Comparison of ENCODE assay signal across 8 mouse cellular contexts in genomic region chr7:100372452-100372980, GRCm38 (mm10). TPM values are rescaled to one million over a fixed set of nuclear protein-coding genes. Genes with fewer than 3 reads are reported as not detected.
DNase-seq lines count a peak whose midpoint lies in the region; ATAC-seq lines count a peak whose summit lies in the region.

No protein-coding gene starts in this region.

- peak overlapping the region; percentile 91 for H3K27ac ChIP-seq in heart, embryonic 10.5 days
- peak overlapping the region; percentile 82 for H3K27ac ChIP-seq in heart, embryonic 16.5 days (ENCODE audit: low read length)

- no peak for ATAC-seq in heart, embryonic 16.5 days (replicated peaks; ENCODE audit: extremely low read depth, insufficient read depth, low FRiP score)

- H3K9ac ChIP-seq in heart, embryonic 16.5 days (ENCODE audit: low read length): peak overlapping the region; percentile 71

- H3K36me3 ChIP-seq in heart, embryonic 10.5 days: peaks cover 28% of the 10 kb centered on the region
- peaks cover 11% of the 10 kb centered on the region for H3K36me3 ChIP-seq in heart, embryonic 16.5 days (ENCODE audit: control insufficient read depth, insufficient read depth)

- DNase-seq in heart, embryonic 10.5 days (ENCODE audit: low spot score): no peak
- DNase-seq in heart, adult 8-10 months (ENCODE audit: low spot score): no peak
- DNase-seq in NIH3T3 (ENCODE audit: low read depth): peak; percentile 33
- DNase-seq in lung, postnatal 25 days (ENCODE audit: low spot score): peak; percentile 1
- no peak for DNase-seq in cerebellum, adult 11 months
- DNase-seq in layer of hippocampus, adult 8-10 months (ENCODE audit: low spot score in 2 of 2): no peak
- DNase-seq in thymus, postnatal 36 days: no peak

- WGBS in heart, embryonic 10.5 days: 9% methylated on average over 17 of the region's 17 CpGs
- WGBS in heart, embryonic 16.5 days: 6% methylated on average over 17 of the region's 17 CpGs

- peaks cover 12% of the 10 kb centered on the region; the same call in 1 of the 2 replicates for H3K4me1 ChIP-seq in heart, embryonic 10.5 days
- H3K4me1 ChIP-seq in heart, embryonic 16.5 days (ENCODE audit: control insufficient read depth, insufficient read depth, low read length): peaks cover 21% of the 10 kb centered on the region

- H3K9me3 ChIP-seq in heart, embryonic 10.5 days: no peaks in the 10 kb centered on the region
- H3K9me3 ChIP-seq in heart, embryonic 16.5 days (replicated peaks; ENCODE audit: control insufficient read depth, low read length): no peaks in the 10 kb centered on the region

- H3K4me3 ChIP-seq in heart, embryonic 10.5 days: peak overlapping the region; percentile 74
- H3K4me3 ChIP-seq in heart, embryonic 16.5 days (ENCODE audit: low read length): peak overlapping the region; percentile 77

- peak overlapping the region; percentile 77 for H3K4me2 ChIP-seq in heart, embryonic 16.5 days (ENCODE audit: low read depth, low read length)

- H3K27me3 ChIP-seq in heart, embryonic 10.5 days (ENCODE audit: insufficient read depth, poor library complexity, severe bottlenecking): no peaks in the 10 kb centered on the region
- no peaks in the 10 kb centered on the region for H3K27me3 ChIP-seq in heart, embryonic 16.5 days (ENCODE audit: control insufficient read depth, insufficient read depth, low read length)

RNA-seq across cellular contexts. Expression of gene Ppme1, which starts 0.4 kb away (rescaled TPM):
- 68.2 and 74.8 TPM in 2 replicates for polyA plus RNA-seq in heart, embryonic 10.5 days (2016; fragmentation: Nextera tagmentation; extraction: Ambion mirVana)
- 10 to 100 TPM; 36.0 to 38.6 (median 36.9) TPM for total RNA-seq in heart, adult 8-10 months (2022)
- polyA plus RNA-seq in heart, embryonic 16.5 days (2015; fragmentation: Nextera tagmentation; extraction: Ambion mirVana): 60.9 and 68.9 TPM in 2 replicates
- 100 to 1,000 TPM; 136 to 154 (median 142) TPM for total RNA-seq in layer of hippocampus, adult 8-10 months (2022)

RNA-seq across cellular contexts. Expression of gene C2cd3, which starts 0.5 kb away (rescaled TPM):
- 20.1 and 22.9 TPM in 2 replicates for polyA plus RNA-seq in heart, embryonic 10.5 days (2016; fragmentation: Nextera tagmentation; extraction: Ambion mirVana)
- total RNA-seq in heart, adult 8-10 months (2022): 1 to 10 TPM; 7.5 to 9.7 (median 8.5) TPM
- polyA plus RNA-seq in heart, embryonic 16.5 days (2015; fragmentation: Nextera tagmentation; extraction: Ambion mirVana): 14.1 and 14.5 TPM in 2 replicates
- 10 to 100 TPM; 19.8 to 27.6 (median 24.5) TPM for total RNA-seq in layer of hippocampus, adult 8-10 months (2022)

Comparison
In these comparisons a context has a peak if more than half of its experiments do, and no peak if none do; other contexts are left out.
1. DNase-seq: peak in NIH3T3 (single experiment) and lung, postnatal 25 days (single experiment); none in heart, embryonic 10.5 days (single experiment), heart, adult 8-10 months (single experiment), cerebellum, adult 11 months (single experiment), layer of hippocampus, adult 8-10 months (0 of 2) and thymus, postnatal 36 days (0 of 2).